Mouse (Mus musculus): Measurements from ENCODE around the gene Llph. TPM values are rescaled to one million over a fixed set of nuclear protein-coding genes. Genes with fewer than 3 reads are reported as not detected.

Gene Llph
- 75.9 and 82.0 TPM in 2 replicates for total RNA-seq (2012; rRNA removed)
- 103 and 118 TPM in 2 replicates for total RNA-seq (2014; rRNA removed)
- 237 and 276 TPM in 2 replicates for polyA plus RNA-seq (2012; ENCODE audit: insufficient read length, low read depth)

- dilution Hi-C loops (cut with MboI; ENCODE audit: extremely low pct_ligation_motif_present, extremely low pct_unique_long_range_greater_than_20kb, low sequenced_read_pairs) (no loop called here), in situ Hi-C loops (cut with MboI; ENCODE audit: low pct_ligation_motif_present, low pct_unique_long_range_greater_than_20kb, low sequenced_read_pairs) (loop anchor here (25.0 kb wide), 1 partner anchor 1035 kb away; no protein-coding TSS in a partner anchor)
- H3K9me3 ChIP-seq (replicated peaks; ENCODE audit: low read length) = no peaks in the 10 kb centered on the region
- peak within 1 kb of the TSS; percentile 95 to 100 (median 99) for H3K4me3 ChIP-seq (replicated peaks in 1 of 3; ENCODE audit: low read depth in 2 of 3, low read length in 2 of 3, poor library complexity in 1 of 3)
- peaks cover 5 to 25% of the 10 kb centered on the region in 2 experiments for H3K4me1 ChIP-seq (ENCODE audit: control insufficient read depth in 1 of 2, insufficient read depth in 2 of 2)
- H3K79me2 ChIP-seq (replicated peaks; ENCODE audit: control insufficient read depth, extremely low read depth, insufficient read depth, poor library complexity, severe bottlenecking) = peaks cover 27% of the 10 kb centered on the region
- DNase-seq (ENCODE audit: extremely low read depth) = peak; percentile 87
- TF ChIP-seq NELFE (IDR thresholded peaks at IDR 0.05; ENCODE audit: low read depth, low read length) (peak; percentile 88), POLR2A (IDR thresholded peaks at IDR 0.05; ENCODE audit: low read depth, low read length) (peak; percentile 89), GABPA (IDR thresholded peaks at IDR 0.05; ENCODE audit: insufficient replicate concordance, low read depth, low read length) (no peak), MAX (IDR thresholded peaks at IDR 0.05; ENCODE audit: low read length) (peak; percentile 91), TBP (conservative IDR thresholded peaks at IDR 0.05; ENCODE audit: low read depth, low read length) (0 out of 2 replicates have a peak, but pooled peaks have one; percentile 32), MYC (IDR thresholded peaks at IDR 0.05; ENCODE audit: low read depth, low read length) (peak; percentile 88), MXI1 (IDR thresholded peaks at IDR 0.05; ENCODE audit: low read depth, low read length) (peak; percentile 95), HCFC1 (IDR thresholded peaks at IDR 0.05; ENCODE audit: low read depth, low read length) (peak; percentile 87), POLR2AphosphoS2 (IDR thresholded peaks at IDR 0.05; ENCODE audit: low read depth, low read length) (peak; percentile 86; the same call in 1 of the 2 replicates), CHD1 (IDR thresholded peaks at IDR 0.05; ENCODE audit: low read depth, low read length) (no peak), CHD2 (IDR thresholded peaks at IDR 0.05; ENCODE audit: low read length) (no peak), MEF2A (IDR thresholded peaks at IDR 0.05; ENCODE audit: borderline replicate concordance, low read depth, low read length) (peak; percentile 24; the same call in 1 of the 2 replicates), ELF1 (IDR thresholded peaks at IDR 0.05; ENCODE audit: low read depth, low read length) (peak; percentile 99), KAT2A (IDR thresholded peaks at IDR 0.05; ENCODE audit: insufficient replicate concordance, low read length) (0 out of 2 replicates have a peak, but pooled peaks have one; percentile 63), RAD21 (IDR thresholded peaks at IDR 0.05; ENCODE audit: low read depth, low read length) (no peak), IRF4 (IDR thresholded peaks at IDR 0.05; ENCODE audit: low read depth, low read length) (no peak), TCF12 (IDR thresholded peaks at IDR 0.05; ENCODE audit: low read depth, low read length) (peak; percentile 69), SIN3A (IDR thresholded peaks at IDR 0.05; ENCODE audit: low read length) (peak; percentile 92)
- H3K4me2 ChIP-seq (ENCODE audit: insufficient read depth, low read depth, poor library complexity, severe bottlenecking) = peak within 1 kb of the TSS; percentile 80
- H3K36me3 ChIP-seq (replicated peaks in 1 of 2; ENCODE audit: control insufficient read depth in 1 of 2, insufficient read depth in 1 of 2, low read length in 1 of 2) = peaks cover 34 to 60% of the 10 kb centered on the region in 2 experiments
- H3K27ac ChIP-seq (ENCODE audit: insufficient read depth, low read depth) = peak within 1 kb of the TSS; percentile 5
- H3K27me3 ChIP-seq (replicated peaks) = no peaks in the 10 kb centered on the region
- H3K9ac ChIP-seq (ENCODE audit: insufficient read depth, low read depth) = peak within 1 kb of the TSS; percentile 92
Measured at GRCm38 (mm10) chr10:120226871-120227661, at the start of gene Llph. Gene Llph (plus strand): TSS chr10:120227070.

- in situ Hi-C loops (cut with MboI; ENCODE audit: low pct_ligation_motif_present, low pct_unique_long_range_greater_than_20kb, low sequenced_read_pairs) = no loop called here
- Histone ChIP-seq H3K9me3 (replicated peaks; ENCODE audit: low read length) (peaks cover 2% of the 10 kb centered on the region), H3K9ac (ENCODE audit: insufficient read depth, low read depth) (no peak overlapping the region), H3K4me2 (ENCODE audit: insufficient read depth, low read depth, poor library complexity, severe bottlenecking) (no peak overlapping the region), H3K79me2 (replicated peaks; ENCODE audit: control insufficient read depth, extremely low read depth, insufficient read depth, poor library complexity, severe bottlenecking) (no peaks in the 10 kb centered on the region), H3K4me3 (replicated peaks in 1 of 3; ENCODE audit: low read depth in 2 of 3, low read length in 2 of 3, poor library complexity in 1 of 3) (no peak overlapping the region), H3K4me1 (ENCODE audit: control insufficient read depth in 1 of 2, insufficient read depth in 2 of 2) (peaks cover 9 to 25% of the 10 kb centered on the region in 2 experiments; a peak in 3 of 4 replicates), H3K27ac (ENCODE audit: insufficient read depth, low read depth) (no peak overlapping the region), H3K27me3 (replicated peaks) (no peaks in the 10 kb centered on the region), H3K36me3 (replicated peaks in 1 of 2; ENCODE audit: control insufficient read depth in 1 of 2, insufficient read depth in 1 of 2, low read length in 1 of 2) (peaks cover 0 to 3% of the 10 kb centered on the region in 2 experiments)
- dilution Hi-C loops (cut with MboI; ENCODE audit: extremely low pct_ligation_motif_present, extremely low pct_unique_long_range_greater_than_20kb, low sequenced_read_pairs) = no loop called here
- peak; percentile 58 for DNase-seq (ENCODE audit: extremely low read depth)
- peak; percentile 62 for TF ChIP-seq SMC3 (IDR thresholded peaks at IDR 0.05; ENCODE audit: low read depth, low read length)
- TF ChIP-seq SIN3A (IDR thresholded peaks at IDR 0.05; ENCODE audit: low read length) = no peak
- TF ChIP-seq ELF1 (IDR thresholded peaks at IDR 0.05; ENCODE audit: low read depth, low read length) = no peak
- TF ChIP-seq PAX5 (IDR thresholded peaks at IDR 0.05; ENCODE audit: low read length) = no peak
- peak; percentile 81 for TF ChIP-seq RAD21 (IDR thresholded peaks at IDR 0.05; ENCODE audit: low read depth, low read length)
- TF ChIP-seq POLR2AphosphoS2 (IDR thresholded peaks at IDR 0.05; ENCODE audit: low read depth, low read length) = no peak
- no peak for TF ChIP-seq MAFK (IDR thresholded peaks at IDR 0.05; ENCODE audit: insufficient replicate concordance, low read length)
- TF ChIP-seq KAT2A (IDR thresholded peaks at IDR 0.05; ENCODE audit: insufficient replicate concordance, low read length) = no peak
- TF ChIP-seq IRF4 (IDR thresholded peaks at IDR 0.05; ENCODE audit: low read depth, low read length) = no peak
- no peak for TF ChIP-seq NRF1 (IDR thresholded peaks at IDR 0.05; ENCODE audit: low read depth, low read length)
- TF ChIP-seq MAX (IDR thresholded peaks at IDR 0.05; ENCODE audit: low read length) = no peak
- TF ChIP-seq POLR2A (IDR thresholded peaks at IDR 0.05; ENCODE audit: low read depth, low read length) = no peak
- no peak for TF ChIP-seq BHLHE40 (IDR thresholded peaks at IDR 0.05; ENCODE audit: low read depth, low read length)
- no peak for TF ChIP-seq USF2 (conservative IDR thresholded peaks at IDR 0.05; ENCODE audit: low read depth, low read length)
- peak; percentile 23; the same call in 1 of the 2 replicates for TF ChIP-seq NELFE (IDR thresholded peaks at IDR 0.05; ENCODE audit: low read depth, low read length)
- peak; percentile 10; the same call in 1 of the 2 replicates for TF ChIP-seq ZC3H11A (IDR thresholded peaks at IDR 0.05; ENCODE audit: low read depth, low read length)
- TF ChIP-seq CHD2 (IDR thresholded peaks at IDR 0.05; ENCODE audit: low read length) = no peak
- TF ChIP-seq UBTF (IDR thresholded peaks at IDR 0.05; ENCODE audit: low read depth, low read length) = no peak
- no peak for TF ChIP-seq USF1 (IDR thresholded peaks at IDR 0.05; ENCODE audit: low read depth, low read length)
- peak in 1 of 2 experiments; percentile 84; a peak in 2 of 4 replicates for TF ChIP-seq CTCF (conservative IDR thresholded peaks at IDR 0.05 in 1 of 2, IDR thresholded peaks at IDR 0.05 in 1 of 2; ENCODE audit: low read depth in 2 of 2, low read length in 2 of 2)
- TF ChIP-seq EP300 (IDR thresholded peaks at IDR 0.05; ENCODE audit: low read length) = no peak
Measured at GRCm38 (mm10) chr10:120182887-120183286, 44.0 kb upstream of the Llph start.
